Mouse (Mus musculus): ENCODE results near the gene Fam169a.
"Not testable (repeated sequence)": the region's sequence is repeated elsewhere in the genome, so short reads cannot be mapped to it uniquely, and the experiment has no call there.

Gene Fam169a

DNA sequence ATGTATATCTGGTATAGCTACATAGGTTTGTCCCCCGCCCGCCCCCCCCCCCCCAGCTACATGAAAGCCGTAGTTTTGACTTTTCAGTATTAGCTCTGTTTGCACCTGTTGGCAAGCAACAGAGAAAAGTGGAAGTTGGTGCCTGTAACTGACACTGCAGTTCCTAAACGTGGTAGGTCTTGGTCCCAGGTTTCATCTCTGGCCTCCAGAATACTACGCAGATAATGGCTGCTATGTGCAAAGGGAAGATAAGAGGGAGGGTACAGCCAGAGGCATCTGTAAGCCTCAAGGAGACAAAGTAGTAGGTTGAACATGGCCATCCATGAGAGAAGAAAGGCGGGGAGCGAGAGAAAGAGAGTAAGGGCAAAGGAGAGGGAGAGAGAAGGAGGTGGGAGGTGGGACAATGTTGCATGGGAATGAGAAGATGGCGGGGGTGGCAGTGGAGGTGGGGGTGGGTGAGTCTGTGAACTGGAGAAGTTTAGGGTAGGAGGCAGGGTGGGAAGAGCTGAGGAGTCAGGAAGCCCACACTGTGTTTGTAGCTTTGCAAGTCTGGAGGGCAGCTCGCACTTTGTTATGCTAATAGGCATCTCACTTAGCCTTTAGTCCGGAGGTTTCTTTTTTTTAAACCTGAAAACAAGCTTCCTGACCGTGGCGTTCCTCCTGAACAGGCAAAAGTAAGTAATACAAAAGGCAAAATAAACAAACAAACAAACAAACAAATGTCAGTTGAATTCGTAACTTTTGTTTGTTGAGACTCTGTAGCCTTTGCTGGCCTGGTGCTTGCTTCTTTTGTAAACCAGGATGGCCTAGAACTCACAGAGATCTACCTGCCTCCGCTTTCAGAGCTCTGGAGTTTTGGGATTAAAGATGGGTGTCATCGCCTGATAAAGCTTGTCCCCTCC, at the start of gene Fam169a:
Gene Fam169a (plus strand): TSS at position 638 of the 902 bp plus-strand sequence.
- DNase-seq (ENCODE audit: low spot score in 2 of 2): no peak

DNA sequence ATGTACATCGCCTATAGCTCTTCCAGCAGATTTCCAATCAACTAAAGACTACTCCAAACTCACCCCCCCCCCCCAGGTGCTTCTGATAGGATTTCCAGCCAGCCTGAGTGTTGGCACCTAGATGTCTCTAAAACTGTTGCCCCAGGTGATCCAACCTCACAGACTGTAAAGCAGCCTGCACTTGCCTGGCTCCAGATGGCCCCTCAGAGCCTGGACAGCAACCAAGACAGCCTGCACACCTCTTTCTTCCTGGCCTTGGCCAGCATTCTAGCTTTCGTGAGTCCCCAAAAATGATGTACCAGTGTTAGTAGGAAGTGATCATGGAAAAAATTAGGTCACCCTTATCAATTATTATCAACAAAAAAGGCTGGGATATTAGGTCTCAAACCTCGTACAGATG, 49.4 kb upstream of the Fam169a start:
- no peak for DNase-seq (ENCODE audit: low spot score in 2 of 2)

DNA sequence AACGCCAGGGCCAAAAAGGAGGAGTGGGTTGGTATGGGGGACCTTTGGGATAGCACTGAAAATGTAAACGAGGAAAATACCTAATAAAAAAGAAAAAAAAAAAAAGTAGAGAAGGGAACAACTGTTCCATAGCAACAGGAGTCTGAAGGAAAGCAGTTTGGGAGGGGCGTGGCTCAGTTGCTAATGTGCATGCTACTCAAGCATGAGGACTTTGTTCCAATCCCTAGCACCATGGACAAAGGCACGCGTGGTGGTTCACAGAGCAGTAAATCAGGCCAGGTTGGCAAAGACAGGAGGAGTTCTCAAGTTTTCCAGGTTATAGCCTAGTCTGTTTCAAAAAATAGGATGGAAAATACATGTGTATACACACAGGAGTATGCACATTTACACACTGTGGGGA, 47.0 kb upstream of the Fam169a start:
- no peak for DNase-seq (ENCODE audit: low spot score in 2 of 2)

DNA sequence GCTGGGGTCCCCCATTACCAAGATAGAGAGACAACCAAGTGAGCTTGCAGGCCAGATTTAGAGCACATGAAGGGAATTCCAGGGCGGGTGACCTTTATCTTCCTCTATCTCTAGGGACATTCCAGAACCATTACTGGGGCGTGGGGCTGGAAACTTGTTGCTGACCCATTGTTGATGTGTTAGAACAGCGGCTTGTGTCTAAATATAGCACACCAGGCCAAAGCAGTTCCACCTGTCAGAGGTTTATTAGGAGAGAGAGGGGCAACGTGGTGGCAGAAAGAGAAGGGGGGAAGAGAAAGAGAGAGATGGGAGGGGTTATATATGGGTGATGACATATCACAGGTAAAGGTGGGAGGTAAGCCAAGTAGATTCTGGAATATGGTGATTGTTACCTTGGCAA, 45.2 kb upstream of the Fam169a start:
- no peak for DNase-seq (ENCODE audit: low spot score in 2 of 2)

DNA sequence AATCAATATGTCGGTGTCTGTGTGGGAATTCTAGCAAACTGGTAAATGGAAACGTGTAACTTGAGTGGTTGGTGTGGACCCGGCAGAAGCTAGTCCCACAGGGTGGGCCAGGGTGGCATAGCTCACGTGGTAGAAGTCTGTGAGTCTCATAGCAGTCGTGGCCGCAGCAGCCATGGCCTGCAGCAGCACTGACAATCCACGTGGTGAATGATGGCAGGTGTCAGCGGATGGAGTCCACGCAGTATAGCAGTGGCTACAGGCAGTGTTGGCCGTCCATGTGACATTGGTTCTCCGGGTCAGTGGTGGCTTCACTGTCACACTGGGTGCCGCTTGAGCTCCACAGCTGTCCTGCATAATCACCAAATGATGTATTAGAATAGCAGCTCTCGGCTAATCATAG, 37.0 kb upstream of the Fam169a start:
- DNase-seq (ENCODE audit: low spot score in 2 of 2): no peak

DNA sequence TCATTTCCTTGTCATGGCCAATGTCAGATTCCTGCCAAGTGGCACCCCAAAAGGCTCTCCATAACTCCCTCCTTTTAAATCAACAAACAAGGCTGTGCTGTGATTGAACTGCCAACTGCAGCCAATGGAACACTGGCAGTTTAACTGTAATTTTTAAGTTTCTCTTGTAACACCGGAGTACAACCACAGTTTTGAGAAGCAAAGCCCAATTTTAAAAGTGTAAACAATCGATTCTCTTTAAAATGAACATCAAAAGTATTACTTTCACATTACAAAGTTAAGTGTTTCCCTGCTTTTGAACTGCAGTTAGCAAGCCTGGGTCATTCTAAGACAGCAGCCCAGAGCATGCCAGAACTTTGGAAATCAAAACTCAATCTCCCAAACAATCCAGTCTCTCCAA, 32.8 kb upstream of the Fam169a start, which contains the start of gene 1700029F12Rik:
Gene 1700029F12Rik (minus strand): TSS at position 101 of the 400 bp plus-strand sequence.
- DNase-seq (ENCODE audit: low spot score in 2 of 2): no peak

DNA sequence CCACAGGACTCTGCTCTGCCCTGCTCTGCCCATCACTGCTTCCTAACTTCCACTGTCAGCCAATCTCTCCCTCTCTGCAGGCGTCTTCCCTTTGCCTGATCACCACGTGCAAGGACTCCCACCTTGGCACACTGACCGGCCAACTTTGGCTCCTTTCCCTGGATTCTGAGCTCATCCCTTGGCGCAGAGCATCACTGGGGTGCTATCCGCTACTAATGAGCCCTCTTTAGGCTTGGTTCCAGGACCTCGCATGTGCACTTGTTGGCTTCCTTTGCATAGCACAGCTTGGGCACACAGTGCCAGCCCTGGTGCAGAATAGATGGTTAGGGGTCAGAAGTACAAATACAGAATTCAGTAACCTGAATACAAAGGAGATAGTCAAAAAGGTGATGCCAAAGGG, 15.9 kb upstream of the Fam169a start:
- no peak for DNase-seq (ENCODE audit: low spot score in 2 of 2)

DNA sequence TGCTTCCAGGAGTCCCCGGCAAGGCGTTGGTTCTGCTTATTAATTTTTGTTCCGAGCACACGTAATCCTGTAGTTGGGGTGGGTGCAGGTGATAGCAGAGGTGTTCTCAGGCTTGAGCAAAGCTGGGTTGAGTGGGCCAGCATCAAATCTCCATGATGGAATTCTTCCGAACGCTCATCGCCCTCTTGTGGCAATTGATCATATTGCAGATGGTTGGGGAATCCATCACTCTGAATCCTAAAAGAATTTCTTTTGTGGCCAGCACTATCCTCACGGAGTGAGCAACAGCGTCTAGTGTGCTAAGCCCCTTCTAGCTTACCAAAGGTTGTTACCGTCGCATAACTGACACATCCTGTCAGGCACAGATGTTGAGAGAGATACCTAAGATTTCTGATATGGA, 14.4 kb upstream of the Fam169a start:
- DNase-seq (ENCODE audit: low spot score in 2 of 2): peak; percentile 45 to 56

DNA sequence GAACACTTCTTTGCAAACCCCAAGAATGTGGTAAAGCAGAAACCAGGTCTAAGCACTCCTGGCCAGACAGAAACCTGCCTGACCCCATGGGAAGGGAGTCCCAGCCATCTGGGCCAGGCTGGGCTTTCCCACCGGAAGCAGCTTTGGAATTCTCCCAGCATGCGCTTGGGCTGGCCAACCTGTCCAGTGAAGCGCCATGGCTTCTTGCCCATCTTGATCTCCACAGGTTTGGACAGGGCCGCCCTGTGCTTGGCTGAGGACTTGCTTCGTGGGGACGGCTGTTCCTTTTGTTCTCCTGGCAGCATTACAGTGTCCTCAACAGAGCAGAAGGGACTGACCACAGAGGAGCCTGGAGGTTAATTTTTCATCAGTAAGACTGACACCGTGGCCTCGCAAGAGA, 13.2 kb upstream of the Fam169a start:
- no peak for DNase-seq (ENCODE audit: low spot score in 2 of 2)

DNA sequence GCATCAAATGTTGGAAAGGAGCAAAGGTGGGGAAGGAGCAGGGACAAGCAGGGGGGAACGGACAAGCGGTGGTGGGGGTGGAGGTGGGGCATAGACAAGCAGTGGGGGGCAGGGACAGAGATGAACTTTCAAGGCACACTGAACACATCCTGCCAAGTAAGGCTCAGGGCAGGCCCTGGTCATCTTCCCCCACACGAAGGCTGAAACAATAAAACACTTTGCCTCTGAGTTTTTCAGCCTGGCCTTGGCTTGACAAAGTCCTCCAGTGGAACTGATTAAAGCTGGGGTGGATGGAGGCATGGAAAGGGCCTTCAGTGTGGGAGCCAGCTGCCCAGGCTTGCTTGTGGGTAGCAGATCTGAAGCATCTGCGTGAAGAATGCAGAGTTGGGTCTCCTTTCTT, 9.3 kb upstream of the Fam169a start:
- no peak for DNase-seq (ENCODE audit: low spot score in 2 of 2)

DNA sequence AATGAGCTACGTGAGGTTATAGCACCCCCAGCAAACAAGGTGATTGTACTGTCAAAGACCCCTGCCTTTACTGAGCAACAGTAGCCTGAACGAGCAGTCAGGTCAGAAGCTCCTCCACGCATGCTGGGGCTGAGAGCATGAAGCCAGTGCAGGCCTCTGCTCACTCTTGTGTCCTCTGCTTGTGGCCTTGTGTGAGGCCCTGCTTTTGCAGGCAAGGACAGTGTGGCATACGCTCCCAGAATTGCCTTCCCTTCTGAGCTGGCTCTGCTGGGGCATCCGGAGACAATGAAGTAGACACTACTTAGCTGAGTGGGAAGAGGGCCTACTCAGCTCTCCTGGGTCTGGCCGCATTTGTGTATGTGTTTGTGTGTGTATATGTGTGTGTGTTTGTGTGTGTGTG, 7.3 kb upstream of the Fam169a start:
- DNase-seq (ENCODE audit: low spot score in 2 of 2): no peak

DNA sequence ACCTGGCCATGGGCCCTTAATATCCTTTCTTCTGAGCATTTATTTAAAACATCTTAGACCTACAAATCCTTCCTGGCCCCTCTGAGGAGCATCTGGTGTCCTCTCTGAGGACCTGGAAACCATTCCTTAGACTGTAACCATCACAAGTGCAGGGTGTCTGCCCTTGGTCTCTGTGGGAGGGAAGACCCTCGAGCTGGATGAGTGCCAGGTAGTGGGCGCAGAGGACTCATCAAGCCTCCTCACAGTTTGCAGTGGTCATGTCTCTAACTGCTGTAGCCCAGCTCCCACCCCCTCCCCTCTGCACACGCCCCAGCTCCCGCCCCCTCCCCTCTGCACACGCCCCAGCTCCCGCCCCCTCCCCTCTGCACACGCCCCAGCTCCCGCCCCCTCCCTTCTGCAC, 6.8 kb upstream of the Fam169a start:
- DNase-seq (ENCODE audit: low spot score in 2 of 2): no peak

DNA sequence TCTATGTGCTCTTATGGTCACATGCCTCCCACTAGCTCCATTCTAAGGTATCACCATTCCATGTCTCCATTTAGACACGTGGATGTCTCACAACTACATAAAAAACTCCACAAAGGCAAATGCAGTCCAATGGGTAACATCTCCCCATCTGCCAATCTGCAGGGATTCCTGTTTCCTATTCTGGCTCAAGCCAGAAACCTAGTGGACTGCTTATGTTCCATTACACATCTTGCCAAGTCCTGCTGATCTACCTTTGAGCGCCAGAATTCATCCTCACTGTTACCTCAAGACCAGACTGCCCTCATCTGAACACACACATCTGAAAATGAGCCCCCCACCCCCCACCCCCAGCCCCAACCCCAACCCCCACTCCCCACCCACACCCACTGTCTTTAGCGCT, 4.9 kb upstream of the Fam169a start:
- no peak for DNase-seq (ENCODE audit: low spot score in 2 of 2)

DNA sequence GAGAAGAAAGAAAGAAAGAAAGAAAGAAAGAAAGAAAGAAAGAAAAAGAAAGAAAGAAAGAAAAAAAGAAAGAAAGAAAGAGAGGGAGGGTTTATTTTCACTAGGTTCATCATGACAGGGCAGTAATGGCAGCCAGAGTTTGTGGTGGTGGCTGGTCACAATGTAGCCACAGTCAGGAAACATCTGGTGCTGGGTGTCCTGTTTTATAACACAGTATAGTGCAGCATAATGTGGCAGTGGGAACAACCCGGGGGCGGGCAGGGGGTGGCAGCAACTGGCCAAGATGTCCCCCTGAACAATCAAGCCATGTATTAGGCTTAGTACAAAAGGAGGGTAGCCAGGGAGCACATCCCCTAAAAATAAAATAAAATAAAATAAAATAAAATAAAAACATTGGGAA, 3.7 kb upstream of the Fam169a start:
- no peak for DNase-seq (ENCODE audit: low spot score in 2 of 2)

DNA sequence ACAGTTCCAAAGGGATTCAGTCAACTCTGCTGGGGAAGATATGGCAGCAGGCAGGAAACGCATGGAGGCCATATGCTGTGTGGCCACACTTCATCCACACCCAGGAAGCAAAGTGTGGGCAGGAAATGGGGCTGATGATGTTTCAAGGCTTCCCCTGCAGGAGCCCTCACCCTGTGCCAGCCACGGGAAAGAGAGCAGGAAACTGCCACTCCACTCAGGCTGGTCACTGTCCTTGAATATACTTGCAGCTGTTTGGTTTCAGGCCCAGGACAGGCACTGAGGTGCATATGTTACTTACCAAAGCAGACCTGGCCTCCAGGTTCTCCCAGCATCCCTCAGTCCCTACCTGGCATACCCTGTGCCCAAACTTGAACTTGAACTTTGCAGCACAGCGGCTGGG, 2.7 kb upstream of the Fam169a start:
- no peak for DNase-seq (ENCODE audit: low spot score in 2 of 2)

DNA sequence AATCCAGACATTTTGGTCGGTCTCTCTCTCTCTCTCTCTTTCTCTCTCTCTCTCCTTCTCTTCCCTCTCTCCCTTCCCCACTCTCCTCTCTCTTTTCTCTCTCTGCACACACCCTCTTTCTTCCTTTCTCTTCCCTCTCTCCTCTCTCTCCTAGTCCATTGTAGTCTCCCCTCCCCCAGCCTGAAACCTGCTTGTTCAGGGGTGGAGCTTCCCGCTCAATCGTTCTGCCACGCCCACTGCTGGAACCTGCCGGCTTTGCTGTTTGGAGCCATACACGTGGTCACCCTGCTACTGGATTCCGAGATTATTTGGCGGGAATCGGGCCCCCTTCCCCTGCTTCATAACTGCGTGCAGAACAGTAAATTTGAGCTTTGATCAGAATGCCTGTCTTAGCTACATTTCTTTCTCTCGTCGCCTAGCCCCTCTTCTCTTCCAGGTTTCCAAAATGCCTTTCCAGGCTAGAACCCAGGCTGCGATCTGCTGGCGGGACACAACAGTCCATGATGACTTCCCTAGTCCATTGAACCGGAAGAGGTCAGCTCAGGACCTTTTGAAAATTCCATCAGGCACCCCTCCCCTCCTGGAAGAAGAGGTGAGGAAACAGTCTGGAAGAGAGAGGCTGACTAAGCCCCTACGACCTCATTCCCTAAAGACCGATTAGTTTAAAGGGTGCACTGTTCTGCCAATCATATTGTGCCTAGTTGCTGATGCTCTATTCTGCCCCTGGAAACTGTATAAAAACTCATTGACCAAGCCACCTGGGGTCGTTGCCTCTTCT, 2.1 kb upstream of the Fam169a start:
- DNase-seq (ENCODE audit: low spot score in 2 of 2): not testable (repeated sequence)

DNA sequence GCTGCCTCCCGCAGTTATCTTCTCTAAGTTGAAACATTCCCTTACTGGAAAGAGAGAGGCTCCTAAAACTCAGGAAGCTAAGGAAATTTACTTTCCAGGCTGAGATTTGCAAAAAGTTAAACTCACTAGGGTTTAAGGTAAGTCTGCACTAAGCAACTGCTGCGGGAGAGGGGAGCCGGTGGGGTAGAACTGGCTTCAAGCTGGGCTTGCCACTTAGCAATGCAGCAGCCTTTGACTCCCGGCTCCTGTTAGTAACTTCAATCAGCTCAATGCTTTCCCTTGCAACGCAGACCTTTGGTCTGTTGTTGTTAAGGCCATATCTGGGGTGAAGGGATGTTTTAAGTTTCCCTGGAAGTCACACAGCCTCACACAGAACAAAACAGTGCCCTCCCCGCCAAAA, 605 bp downstream of the Fam169a start:
- DNase-seq (ENCODE audit: low spot score in 2 of 2): no peak

DNA sequence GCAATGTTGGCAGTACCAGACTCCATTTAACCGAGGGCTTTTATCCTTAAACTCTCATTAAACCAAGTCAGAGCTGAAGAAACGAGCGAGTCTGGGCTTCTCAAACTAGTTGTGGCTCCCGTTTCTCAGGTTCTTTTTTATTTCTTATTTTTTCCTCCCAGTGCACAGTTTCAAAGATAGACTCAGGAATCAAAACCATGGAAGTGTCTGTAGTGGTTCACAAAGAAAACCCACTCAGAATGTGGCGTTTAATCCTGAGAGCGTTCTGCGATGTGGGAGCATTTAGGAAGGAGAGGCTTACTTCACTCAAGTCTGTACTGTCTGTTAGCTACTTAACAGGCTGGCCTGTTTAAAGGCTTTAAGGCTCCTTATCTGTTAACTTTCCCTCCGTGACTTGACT, 1.1 kb downstream of the Fam169a start:
- DNase-seq (ENCODE audit: low spot score in 2 of 2): no peak

DNA sequence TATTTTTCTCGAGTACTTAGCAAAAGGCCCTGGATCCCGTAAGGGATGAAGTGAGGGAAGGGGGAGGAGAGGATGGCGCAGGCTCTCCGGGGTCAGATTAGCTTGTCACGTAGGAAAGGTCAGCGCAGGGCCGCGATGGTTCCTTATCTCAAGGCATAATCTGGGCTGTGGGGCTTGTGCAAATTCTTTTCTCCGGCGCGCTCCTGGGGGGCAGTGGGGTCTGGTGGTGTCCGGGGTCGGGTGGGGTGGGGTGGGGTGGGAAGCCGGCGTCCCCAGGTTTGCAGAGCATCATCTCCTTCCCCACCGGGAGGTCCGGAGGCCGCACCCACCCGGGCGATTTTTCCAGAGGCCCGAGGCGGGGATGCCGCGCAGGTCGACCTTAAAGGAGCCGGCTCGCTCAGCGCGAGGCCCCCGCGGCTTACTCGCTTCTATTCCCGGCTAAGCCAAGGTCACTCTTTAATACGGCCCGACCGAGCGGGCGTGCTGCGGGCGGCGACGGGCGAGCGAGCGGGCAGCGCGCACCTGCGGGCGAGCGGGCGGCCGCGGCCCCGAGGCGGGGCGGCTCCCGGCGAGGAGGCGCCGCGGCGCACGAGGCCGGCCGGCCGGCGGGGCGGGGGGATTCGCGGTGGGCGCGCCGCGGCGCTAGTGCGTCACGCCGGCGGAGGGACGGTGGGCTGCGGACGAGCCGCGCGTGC, 4.0 kb downstream of the Fam169a start:
- no peak for DNase-seq (ENCODE audit: low spot score in 2 of 2)

DNA sequence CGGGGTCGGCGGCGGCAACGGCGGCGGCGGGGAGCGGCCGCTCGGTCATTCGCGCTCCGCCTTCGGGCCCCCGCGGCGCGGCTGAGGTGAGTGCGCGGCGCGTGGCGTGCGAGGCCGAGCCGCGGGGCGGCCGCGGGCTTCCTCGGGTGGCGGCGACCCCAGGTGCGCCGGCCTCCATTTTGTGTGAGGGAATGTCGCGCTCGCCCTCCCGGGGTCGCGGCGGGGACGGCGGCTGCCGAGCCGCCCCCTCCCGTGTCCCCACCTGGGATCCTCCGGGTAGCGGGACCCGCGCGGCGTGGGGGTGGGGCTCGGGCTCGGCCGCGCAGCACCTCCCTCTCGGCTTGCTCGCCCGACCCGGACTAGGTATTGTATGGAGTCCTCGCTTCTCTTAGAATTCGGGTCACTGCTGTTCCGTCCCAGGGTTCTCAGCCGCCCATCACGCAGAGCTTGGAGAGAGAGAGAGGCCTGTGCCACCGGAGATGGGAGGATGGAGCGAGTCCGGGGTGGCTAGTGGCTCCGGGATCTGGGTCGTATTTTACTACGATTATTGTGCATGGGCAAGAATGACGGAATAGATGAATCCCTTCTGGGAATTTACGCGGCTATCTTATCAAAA, 4.6 kb downstream of the Fam169a start:
- peak in 1 of 2 experiments; percentile 14 for DNase-seq (ENCODE audit: low spot score in 2 of 2)

DNA sequence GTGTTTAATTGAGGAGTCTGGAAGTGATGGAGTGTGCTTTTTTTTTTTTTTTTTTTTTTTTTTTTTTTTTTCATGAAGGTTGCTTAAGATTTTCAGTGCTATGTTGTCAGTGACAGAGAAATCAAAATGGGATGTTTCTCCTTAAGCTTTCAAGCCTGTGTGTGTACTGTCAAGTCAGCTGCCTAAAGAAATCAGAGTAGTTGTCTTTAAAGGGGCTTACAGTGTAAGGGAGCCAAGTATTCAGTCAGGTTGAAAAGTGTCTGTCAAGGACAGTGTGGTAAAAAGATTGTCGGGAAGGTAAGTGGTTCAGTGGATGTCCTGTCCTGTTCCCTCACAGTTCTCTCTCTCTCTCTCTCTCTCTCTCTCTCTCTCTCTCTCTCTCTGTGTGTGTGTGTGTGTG, 6.4 kb downstream of the Fam169a start:
- no peak for DNase-seq (ENCODE audit: low spot score in 2 of 2)

DNA sequence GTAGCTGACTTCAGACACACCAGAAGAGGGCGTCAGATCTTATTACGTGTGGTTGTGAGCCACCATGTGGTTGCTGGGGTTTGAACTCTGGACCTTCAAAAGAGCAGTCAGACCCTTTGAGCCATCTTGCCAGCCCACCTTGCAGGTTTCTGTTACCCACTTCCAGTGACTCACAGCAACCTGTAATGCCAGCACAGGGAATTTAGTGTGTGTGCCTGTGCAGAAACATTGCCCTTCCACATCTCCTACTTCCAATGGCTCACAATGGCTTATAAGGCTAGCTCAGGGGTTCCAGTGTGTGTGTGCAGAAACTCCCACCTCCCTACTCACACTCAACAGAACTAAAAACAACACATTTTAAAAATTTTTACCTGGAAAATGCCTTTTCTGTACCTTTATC, 10.5 kb downstream of the Fam169a start:
- no peak for DNase-seq (ENCODE audit: low spot score in 2 of 2)

All from right cerebral cortex, postnatal 36 days (tissue).